Mouse (Mus musculus) forelimb bud, embryonic 11.5 days (tissue): ENCODE results near the gene Mtm1.
A peak's percentile ranks its signal among the peaks of the same experiment; 100 is the strongest.
"Not testable (repeated sequence)": the region's sequence is repeated elsewhere in the genome, so short reads cannot be mapped to it uniquely, and the experiment has no call there.

Source experiments
- DNase-seq: peaks from one replicate; pipeline ENCODE4 v3.0.0-alpha.2; 2012; ENCODE audit warnings: low read depth, low spot score

The Mtm1 gene

GRCm38 (mm10) chrX:71285473-71285872 is 74.9 kb downstream of the Mtm1 start:
- no peak for DNase-seq

DNA sequence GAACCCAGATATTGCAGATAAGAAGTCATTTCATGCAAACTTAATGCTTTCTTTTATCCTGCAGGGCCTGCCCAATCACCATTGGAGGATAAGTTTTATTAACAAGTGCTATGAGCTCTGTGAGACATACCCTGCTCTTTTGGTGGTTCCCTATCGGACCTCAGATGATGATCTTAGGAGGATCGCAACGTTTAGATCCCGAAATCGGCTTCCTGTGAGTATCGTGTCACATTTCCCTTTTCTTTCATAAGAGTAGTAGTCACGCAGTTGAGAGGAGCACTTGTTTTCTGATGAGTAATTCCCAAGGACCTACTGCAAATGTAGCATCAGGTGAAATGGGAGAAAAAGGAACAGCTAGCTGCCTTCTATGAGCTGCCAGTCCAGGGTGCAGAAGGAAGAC is 76.5 kb downstream of the Mtm1 start:
- DNase-seq, result no peak

DNA sequence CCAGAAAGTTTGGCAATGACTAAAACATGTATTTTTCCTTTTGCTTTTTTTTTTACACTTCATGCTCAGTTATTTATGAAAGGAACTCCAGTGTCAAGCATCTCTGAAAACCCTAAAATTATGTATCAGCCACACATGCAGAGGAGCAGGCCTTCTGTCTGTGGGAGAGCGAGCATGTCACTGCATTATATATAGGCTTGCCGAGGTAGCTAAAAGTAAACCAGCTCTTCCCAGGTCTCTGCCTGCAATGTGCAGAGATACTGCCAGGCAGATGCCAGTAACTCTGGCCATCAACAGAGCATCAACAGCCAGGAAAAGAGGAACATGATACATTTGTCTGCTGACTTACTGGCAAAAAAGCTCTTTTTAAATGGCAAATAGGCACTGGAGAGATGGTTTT is 83.6 kb downstream of the Mtm1 start:
- DNase-seq, result no peak

- no peak for DNase-seq
Measured at GRCm38 (mm10) chrX:71296005-71296404, 85.4 kb downstream of the Mtm1 start.

DNA sequence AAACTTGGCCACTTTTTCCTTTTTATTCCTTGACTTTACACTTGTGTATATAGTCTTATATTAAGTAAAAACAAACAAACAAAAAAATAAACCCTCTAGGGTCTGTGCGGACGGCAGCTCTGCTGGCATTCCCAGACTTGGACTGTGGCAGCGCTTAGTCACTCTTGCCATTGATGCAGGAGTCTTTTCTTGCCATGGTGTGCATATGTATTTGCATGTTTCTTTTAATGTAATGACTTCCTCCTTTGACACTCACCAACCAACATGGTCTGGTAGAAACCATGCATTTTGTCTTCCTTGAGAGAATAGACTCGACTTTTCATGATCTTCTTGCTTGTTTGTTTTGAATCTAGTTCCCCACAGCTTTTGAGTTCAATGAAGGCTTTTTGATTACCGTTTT is 91.6 kb downstream of the Mtm1 start:
- DNase-seq, result no peak

- peak; percentile 32 for DNase-seq
Measured at GRCm38 (mm10) chrX:71311229-71311628, 100.7 kb downstream of the Mtm1 start.

DNA sequence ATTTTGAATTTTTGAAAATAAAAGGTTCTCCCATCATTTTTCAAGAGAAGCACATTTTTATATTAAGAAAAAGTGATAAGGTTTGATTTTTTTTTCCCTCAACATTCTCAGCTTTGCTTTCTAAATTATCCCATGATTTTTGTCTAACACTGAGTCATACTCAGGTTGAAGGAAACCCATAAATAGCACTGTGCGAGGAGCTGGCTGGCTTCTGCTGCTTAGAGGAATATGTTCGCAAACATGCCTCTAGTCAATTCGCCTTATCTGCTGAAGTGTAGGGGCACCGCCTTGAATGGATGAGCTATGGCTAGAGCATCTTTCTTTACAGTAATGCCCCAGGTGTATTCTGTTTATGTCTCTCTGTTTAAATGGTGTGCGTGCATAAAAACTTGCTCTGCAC is 103.8 kb downstream of the Mtm1 start:
- no peak for DNase-seq

DNA sequence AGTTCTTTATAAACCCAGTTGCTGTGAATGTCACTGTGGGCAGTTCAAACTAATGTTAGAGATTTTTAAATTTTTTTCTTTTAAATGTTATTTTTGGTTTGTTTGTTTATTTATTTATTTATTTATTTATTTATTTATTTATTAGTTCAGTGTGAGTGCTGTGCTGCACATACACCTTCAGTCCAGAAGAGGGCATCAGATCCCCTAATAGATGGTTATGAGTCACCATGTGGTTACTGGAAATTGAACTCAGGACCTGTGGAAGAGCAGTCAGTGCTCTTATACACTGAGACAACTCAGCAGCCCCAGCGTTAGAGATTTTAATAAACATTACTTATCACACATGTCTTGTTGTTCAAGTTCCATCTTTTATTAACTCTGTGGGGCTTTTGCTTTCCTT is 141.5 kb downstream of the Mtm1 start:
- no peak for DNase-seq

DNA sequence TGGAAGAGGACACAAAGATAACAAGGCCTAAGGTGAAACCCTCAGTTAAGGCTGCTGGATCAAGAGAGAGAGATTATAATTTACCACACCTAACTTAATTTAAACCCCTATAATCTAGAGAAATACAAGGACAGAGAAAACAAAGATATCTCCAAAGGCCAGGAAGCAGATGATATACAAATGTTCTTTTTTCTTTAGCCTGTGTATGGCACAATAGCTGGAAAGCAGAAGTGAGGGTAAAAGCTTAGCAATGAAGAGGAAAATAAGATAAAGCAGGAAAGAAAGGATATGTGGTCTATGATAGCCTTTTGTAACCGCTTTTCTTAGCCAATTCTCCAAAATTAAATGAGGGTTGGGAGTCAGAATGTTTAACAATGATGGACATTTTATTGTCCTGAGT is 144.8 kb downstream of the Mtm1 start:
- DNase-seq, result no peak

GRCm38 (mm10) chrX:71361793-71362192 is 151.2 kb downstream of the Mtm1 start:
- not testable (repeated sequence) for DNase-seq

- no peak for DNase-seq
Measured at GRCm38 (mm10) chrX:71364062-71364461, 153.5 kb downstream of the Mtm1 start.

DNA sequence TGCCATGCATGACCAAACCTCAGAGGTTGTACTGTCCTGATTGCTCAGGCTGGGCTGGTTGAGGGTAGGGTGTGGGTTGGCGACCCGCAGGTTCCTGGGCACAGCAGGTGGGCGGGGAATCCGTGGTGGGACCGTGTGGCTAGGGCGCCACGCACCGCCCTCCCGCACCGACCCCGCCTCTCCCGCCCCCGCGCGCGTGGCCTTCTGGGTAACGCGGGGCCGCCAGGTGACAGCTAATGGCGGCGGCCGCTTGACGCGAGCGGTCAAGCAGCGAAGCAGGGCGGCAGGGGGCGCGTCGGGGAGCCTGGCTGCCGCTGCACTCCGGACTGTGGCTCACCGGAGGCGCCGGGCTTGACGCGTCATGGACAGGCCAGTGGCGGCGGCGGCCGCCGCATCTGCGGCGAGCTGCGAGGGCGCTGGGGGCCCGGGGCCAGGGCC is 154.0 kb downstream of the Mtm1 start, which contains the start of gene Mtmr1:
Gene Mtmr1 (plus strand): TSS at position 207 of the 438 bp plus-strand sequence.
- DNase-seq, result peak; percentile 29

DNA sequence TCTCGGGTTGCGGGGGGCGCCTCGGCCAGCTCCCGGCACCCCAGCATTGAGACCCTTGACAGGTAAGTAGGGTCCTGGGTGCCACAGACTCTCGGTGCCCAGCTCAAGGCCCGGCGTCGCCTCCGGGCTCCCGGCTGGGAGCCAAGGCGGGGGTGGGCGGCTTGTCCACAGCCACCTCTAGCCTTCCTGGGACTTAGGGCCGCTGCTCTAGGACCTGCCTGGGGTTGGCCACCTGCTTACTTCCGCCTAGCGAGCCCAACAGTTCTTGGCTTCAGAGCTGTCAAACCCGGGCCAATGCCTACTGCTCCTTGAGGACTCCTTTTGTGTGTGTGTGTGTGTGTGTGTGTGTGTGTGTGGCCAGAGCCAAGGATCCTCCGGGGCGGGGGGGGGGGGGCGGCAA is 154.4 kb downstream of the Mtm1 start:
- DNase-seq, result no peak
